Mouse (Mus musculus): ENCODE results near the gene Tex29. TPM values are rescaled to one million over a fixed set of nuclear protein-coding genes. Genes with fewer than 3 reads are reported as not detected.

The Tex29 gene
- polyA plus RNA-seq, 1 experiment from 2014 or later: 0.55 TPM

DNA sequence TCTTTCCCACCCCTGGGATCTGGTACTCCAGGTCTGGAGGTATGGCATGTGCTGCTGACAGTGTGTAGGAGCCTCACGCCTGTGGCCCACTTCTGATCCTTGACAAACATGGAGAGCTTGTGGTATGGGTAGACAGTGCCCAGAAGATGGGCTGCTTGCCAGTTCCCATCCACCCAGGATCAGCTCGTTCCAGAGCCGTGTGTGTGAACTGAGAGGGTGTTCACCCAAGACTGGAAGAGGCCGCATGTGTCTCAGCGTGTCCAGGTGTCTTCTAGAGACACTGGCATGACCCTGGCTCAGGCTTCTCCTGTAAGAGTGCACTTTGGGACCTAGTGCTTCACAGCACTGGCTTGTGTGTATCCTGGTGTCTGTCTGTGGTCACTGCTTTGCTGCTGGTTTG, 29.8 kb upstream of the Tex29 start:
- Histone ChIP-seq H3K9ac (no peak overlapping the region), H3K36me3 (peaks cover 90% of the 10 kb centered on the region), H3K4me3 (no peak overlapping the region), H3K27me3 (no peaks in the 10 kb centered on the region), H3K4me1 (replicated peaks) (peaks cover 27% of the 10 kb centered on the region), H3K9me3 (replicated peaks) (no peaks in the 10 kb centered on the region), H3K27ac (no peak overlapping the region), H3K4me2 (no peak overlapping the region)
- ATAC-seq (replicated peaks; ENCODE audit: insufficient number of reproducible peaks, insufficient read depth, low FRiP score, low read depth): no peak; the same call in 1 of the 2 replicates
- WGBS: 84% methylated on average over 5 of the region's 5 CpGs

DNA sequence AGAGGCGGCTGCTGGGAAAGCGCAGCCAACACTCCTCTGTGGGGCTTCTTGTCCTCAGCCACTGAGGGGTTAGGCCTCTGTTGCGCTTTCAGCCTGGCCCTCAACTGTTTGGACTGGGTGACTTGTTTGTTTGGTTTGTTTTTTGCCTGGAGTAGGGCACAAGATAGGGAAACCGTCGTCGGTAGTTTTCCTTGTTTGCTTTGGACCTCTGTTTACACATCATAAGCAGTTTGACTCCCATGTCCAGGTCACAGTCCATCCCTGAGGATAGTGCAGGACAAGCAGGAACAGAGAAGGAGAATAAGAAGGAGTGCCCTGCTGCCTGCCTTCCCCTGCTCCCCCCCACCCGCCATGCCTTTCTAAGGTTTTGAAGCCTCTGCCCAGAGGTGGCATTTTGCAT, 26.5 kb upstream of the Tex29 start:
- 66% methylated on average over 7 of the region's 7 CpGs for WGBS
- H3K36me3 ChIP-seq: peaks cover 87% of the 10 kb centered on the region
- no peak overlapping the region for H3K4me3 ChIP-seq
- peaks cover 9% of the 10 kb centered on the region; the same call in 1 of the 2 replicates for H3K4me1 ChIP-seq (replicated peaks)
- no peak overlapping the region for H3K9ac ChIP-seq
- no peak overlapping the region for H3K4me2 ChIP-seq
- ATAC-seq (replicated peaks; ENCODE audit: insufficient number of reproducible peaks, insufficient read depth, low FRiP score, low read depth): no peak
- H3K27ac ChIP-seq: 0 out of 2 replicates have a peak overlapping the region, but pooled peaks have one; percentile 10
- no peaks in the 10 kb centered on the region for H3K9me3 ChIP-seq (replicated peaks)
- no peaks in the 10 kb centered on the region for H3K27me3 ChIP-seq

DNA sequence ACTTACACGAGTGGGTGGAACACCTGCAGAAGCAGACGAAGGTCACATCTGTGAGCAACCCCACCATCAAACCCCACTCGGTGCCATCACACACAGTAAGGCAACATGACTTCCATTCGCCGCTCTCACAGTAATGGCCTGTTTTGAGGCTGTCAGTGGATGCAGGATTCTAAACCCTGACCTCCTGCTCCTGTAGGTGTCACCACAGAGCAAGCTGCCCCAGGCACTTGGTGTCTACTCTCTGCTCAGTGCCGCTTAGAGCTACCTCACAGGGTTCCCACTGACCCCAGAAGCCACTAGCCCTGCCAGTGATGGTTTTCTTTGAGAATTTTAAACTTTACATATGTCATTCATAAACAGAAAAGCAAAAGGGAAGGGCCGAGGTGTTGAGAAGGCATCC, 25.1 kb upstream of the Tex29 start:
- Histone ChIP-seq H3K9ac (no peak overlapping the region), H3K36me3 (peaks cover 86% of the 10 kb centered on the region), H3K9me3 (replicated peaks) (no peaks in the 10 kb centered on the region), H3K4me3 (no peak overlapping the region), H3K4me1 (replicated peaks) (peaks cover 19% of the 10 kb centered on the region), H3K27me3 (no peaks in the 10 kb centered on the region), H3K4me2 (no peak overlapping the region), H3K27ac (no peak overlapping the region)
- no peak for ATAC-seq (replicated peaks; ENCODE audit: insufficient number of reproducible peaks, insufficient read depth, low FRiP score, low read depth)
- WGBS: 71% methylated on average over 7 of the region's 7 CpGs

DNA sequence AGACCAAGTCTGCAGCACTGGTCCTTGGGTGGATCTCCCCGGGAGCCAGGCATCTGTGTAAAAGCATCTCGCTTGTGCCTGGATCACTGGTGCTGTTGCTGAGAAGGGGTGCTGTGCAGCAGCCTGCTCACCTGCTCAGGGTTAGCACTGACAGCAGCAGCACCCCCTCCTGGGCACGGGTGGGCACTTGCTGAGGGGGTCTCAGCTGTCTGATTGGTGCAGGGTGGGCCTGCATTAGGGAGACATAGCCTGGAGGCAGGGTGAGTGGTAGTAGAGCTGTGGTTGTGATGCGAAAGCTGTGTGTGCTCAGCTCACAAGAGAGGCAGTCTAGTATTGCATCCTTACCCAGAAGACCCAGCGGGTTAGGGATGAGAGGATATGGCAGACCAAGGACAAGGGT, 20.1 kb upstream of the Tex29 start:
- no peak overlapping the region for H3K9ac ChIP-seq
- no peaks in the 10 kb centered on the region for H3K9me3 ChIP-seq (replicated peaks)
- no peak overlapping the region for H3K4me2 ChIP-seq
- no peaks in the 10 kb centered on the region for H3K27me3 ChIP-seq
- ATAC-seq (replicated peaks; ENCODE audit: insufficient number of reproducible peaks, insufficient read depth, low FRiP score, low read depth): no peak
- no peak overlapping the region for H3K4me3 ChIP-seq
- peak overlapping the region; percentile 89 for H3K27ac ChIP-seq
- H3K36me3 ChIP-seq: peaks cover 75% of the 10 kb centered on the region
- peaks cover 45% of the 10 kb centered on the region for H3K4me1 ChIP-seq (replicated peaks)
- 72% methylated on average over 5 of the region's 5 CpGs for WGBS

DNA sequence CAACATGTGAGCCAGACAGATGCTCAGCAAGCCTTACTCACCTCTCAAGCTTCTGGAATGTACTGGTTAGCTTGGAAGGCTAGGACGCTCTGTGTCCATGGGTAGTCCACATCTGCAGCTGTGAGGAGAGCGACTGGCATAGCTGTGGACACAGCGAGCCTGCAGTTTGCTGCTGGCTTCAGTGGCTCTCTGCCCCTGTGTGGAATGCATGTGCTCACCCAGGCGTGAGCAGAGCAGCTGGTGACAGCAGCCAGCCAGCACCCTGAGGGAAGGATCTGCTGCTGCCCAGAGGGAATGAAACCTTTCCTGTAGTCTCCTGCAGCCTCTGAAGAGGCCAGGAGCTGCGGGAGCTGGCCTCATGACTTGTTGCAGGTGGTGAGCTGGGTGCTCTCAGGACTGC, 19.7 kb upstream of the Tex29 start:
- H3K4me2 ChIP-seq: no peak overlapping the region
- peaks cover 75% of the 10 kb centered on the region for H3K36me3 ChIP-seq
- no peaks in the 10 kb centered on the region for H3K9me3 ChIP-seq (replicated peaks)
- WGBS: 49% methylated on average over 5 of the region's 5 CpGs
- no peak overlapping the region for H3K4me3 ChIP-seq
- H3K27me3 ChIP-seq: no peaks in the 10 kb centered on the region
- no peak overlapping the region for H3K9ac ChIP-seq
- ATAC-seq (replicated peaks; ENCODE audit: insufficient number of reproducible peaks, insufficient read depth, low FRiP score, low read depth): peak; percentile 74
- peaks cover 45% of the 10 kb centered on the region for H3K4me1 ChIP-seq (replicated peaks)
- H3K27ac ChIP-seq: peak overlapping the region; percentile 89

DNA sequence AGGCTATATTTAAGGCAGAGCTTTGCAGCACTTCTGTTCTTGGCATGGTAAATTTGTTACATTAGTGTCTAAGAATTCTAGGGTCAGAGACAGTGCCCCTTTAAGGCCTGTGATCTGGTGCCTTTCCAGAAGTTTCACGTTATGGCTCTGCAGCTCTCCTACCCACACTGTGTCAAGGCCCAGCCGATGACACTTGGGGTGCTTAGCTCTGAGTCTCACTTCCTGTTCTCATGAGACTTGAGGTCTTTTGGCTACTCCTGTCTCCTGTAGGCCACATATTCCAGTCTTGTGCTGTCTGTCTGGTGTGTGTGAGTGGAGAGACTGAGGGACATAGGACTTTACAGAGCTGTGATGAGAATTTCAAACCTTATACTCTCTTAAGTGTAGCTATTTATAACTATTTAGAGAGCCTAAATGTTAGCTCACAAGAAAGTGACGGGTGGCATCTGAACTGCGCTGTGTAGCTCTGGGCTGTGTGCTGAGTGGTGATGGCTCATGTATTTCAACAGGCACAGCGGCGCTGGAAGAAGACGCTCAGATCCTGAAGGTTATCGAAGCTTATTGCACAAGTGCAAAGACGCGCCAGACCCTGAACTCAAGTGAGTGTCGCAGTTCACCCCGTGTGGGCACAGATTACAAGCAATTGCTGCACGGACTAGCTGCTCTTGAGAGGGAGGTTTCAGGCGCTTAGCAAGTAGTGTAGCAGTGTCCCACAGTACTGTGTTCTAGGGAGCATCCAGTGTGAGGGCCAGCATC, 18.6 kb upstream of the Tex29 start:
- Histone ChIP-seq H3K4me3 (no peak overlapping the region), H3K27ac (peak overlapping the region; percentile 89), H3K9me3 (replicated peaks) (no peaks in the 10 kb centered on the region), H3K27me3 (no peaks in the 10 kb centered on the region), H3K4me2 (no peak overlapping the region), H3K36me3 (peaks cover 75% of the 10 kb centered on the region), H3K9ac (no peak overlapping the region), H3K4me1 (replicated peaks) (peaks cover 49% of the 10 kb centered on the region)
- WGBS: 48% methylated on average over 14 of the region's 14 CpGs
- ATAC-seq (replicated peaks; ENCODE audit: insufficient number of reproducible peaks, insufficient read depth, low FRiP score, low read depth): peak; percentile 71

DNA sequence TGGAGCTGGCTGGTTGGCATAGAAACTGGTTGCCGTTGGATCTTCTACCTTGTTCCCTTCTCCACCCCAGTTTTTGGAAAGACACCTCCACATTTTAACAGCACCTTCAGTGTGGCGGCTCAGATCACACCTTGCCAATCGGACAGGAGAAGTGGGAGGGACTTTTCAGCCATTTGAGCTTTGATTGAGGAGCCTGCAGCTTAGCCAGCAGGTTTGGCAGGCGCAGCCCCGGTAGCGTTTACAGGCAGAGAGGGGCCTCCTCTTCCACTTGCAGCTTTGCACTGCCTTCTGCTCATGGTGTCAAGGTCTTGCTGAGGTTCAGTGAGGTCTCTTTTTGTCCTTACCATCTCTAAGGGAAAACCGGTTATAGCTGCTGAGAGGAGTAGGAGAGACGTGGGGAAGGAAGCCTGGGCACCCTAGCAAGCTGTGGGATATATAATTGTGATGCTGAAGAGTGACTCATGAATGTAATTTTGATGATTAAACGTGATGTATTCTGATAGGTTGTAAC, 17.7 kb upstream of the Tex29 start:
- no peak overlapping the region for H3K9ac ChIP-seq
- no peak overlapping the region for H3K4me3 ChIP-seq
- no peak for ATAC-seq (replicated peaks; ENCODE audit: insufficient number of reproducible peaks, insufficient read depth, low FRiP score, low read depth)
- no peak overlapping the region for H3K4me2 ChIP-seq
- H3K4me1 ChIP-seq (replicated peaks): peaks cover 50% of the 10 kb centered on the region
- 50% methylated on average over 9 of the region's 9 CpGs for WGBS
- H3K36me3 ChIP-seq: peaks cover 76% of the 10 kb centered on the region
- H3K9me3 ChIP-seq (replicated peaks): no peaks in the 10 kb centered on the region
- peak overlapping the region; percentile 89 for H3K27ac ChIP-seq
- H3K27me3 ChIP-seq: no peaks in the 10 kb centered on the region

DNA sequence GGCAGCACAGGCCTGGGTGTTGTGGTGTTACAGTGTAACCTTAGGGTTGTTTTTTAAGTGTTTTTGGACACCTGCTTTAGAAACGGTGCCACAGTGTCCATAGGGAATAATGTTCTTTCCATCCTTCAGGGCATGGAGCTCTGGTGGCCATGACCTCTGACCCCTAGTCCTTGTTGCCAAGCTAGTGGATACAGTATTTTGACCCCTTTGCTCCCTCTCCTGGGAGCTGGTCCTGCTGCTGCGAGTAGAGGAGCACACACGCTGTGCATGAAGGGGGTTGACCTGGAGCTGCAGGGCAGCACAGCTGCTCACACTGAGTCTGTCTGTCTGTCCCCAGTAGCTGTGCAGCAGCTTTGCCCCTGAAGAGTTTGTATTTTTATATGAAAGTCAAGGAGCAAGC, 14.5 kb upstream of the Tex29 start:
- no peak overlapping the region for H3K4me3 ChIP-seq
- H3K27ac ChIP-seq: no peak overlapping the region
- 71% methylated on average over 3 of the region's 3 CpGs for WGBS

DNA sequence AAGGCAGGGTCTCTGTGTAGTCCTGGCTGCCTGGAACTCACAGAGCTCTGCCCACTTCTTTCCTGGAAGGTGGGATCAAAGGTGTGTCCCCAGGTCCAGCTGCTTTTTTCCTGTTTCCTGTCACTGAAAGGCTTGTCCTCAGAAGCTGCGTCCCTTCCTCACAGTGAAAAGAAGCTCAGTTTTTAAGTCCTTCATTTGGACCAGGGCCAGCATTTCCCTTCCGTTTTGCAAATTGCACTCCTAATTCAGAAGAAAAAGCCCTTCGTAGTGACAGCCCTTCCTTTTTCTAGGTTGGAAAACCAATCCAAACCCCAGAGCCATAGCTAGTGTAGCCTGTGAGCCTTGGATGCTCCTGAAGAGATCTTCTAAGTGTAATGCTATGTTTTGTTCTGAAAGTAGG, 13.0 kb upstream of the Tex29 start:
- no peak overlapping the region for H3K27ac ChIP-seq
- WGBS: 71% methylated on average over 3 of the region's 3 CpGs
- peaks cover 58% of the 10 kb centered on the region for H3K36me3 ChIP-seq

More for the DNA sequence above, 14.5 kb upstream of the Tex29 start:
- Histone ChIP-seq H3K36me3 (peaks cover 57% of the 10 kb centered on the region), H3K4me2 (no peak overlapping the region), H3K9me3 (replicated peaks) (no peaks in the 10 kb centered on the region), H3K4me1 (replicated peaks) (peaks cover 42% of the 10 kb centered on the region), H3K27me3 (no peaks in the 10 kb centered on the region), H3K9ac (no peak overlapping the region)
- no peak for ATAC-seq (replicated peaks; ENCODE audit: insufficient number of reproducible peaks, insufficient read depth, low FRiP score, low read depth)

DNA sequence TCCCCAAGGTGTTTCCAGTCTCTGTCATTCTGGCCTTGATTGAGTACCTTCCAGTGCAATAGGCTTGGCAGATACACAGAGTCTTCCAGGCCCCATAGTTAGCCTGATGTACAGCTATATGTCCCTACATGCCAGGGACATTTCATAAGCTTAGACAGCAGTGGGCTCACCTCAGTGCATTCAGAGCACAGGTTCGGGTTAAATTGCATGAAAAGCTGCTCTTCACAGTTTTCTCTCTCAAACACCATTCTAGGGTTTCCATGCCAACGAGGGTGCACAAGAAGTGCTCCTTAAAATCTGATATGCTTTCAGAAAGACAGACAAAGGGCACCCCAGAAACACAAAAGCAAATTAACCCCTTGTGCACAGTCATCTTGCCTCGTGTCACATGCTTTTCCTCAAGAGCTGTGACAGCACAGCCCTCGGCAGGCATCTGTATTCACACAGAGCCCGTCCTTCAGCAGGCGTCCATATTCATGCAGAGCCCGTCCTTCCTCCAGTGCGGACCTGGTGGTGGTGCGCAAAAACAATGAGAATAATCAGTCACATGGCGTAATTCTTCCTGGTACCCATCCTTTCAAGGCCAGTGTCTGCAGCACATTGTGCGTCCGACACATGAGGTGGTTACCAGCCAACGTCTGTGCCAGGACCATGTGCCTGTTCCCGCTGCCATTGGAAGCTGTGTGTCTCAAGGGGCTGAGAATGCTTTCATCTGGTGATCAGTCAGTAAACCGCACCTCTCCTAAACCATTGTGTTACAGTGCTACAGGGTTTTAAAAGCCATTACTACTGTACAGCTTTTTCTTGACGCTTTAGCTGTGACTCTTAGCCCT, 9.8 kb upstream of the Tex29 start:
- WGBS: 79% methylated on average over 16 of the region's 16 CpGs
- no peak overlapping the region for H3K9ac ChIP-seq

More for the DNA sequence above, 13.0 kb upstream of the Tex29 start:
- Histone ChIP-seq H3K4me2 (no peak overlapping the region), H3K9me3 (replicated peaks) (no peaks in the 10 kb centered on the region), H3K9ac (no peak overlapping the region), H3K4me1 (replicated peaks) (peaks cover 27% of the 10 kb centered on the region), H3K4me3 (no peak overlapping the region), H3K27me3 (no peaks in the 10 kb centered on the region)
- no peak for ATAC-seq (replicated peaks; ENCODE audit: insufficient number of reproducible peaks, insufficient read depth, low FRiP score, low read depth)

DNA sequence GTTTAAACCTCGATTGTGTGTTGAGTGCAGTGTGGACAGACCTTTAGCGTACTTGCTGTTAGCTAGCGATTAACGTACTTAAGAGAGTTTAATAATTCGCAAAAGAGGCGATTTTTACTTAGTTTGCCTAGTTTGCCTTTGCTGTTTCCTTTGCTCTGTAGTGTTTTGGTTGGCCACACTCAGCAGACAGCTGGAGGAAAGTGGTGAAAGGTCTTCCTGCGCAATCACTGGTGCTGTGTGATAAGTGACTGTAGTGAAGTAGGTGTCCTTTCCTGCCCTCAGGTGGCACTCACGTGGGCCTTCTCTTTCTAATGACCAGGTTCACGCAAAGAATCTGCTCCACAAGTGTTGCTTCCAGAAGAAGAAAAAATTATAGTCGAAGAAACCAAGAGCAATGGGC, 9.1 kb upstream of the Tex29 start:
- Histone ChIP-seq H3K9me3 (replicated peaks) (no peaks in the 10 kb centered on the region), H3K4me2 (no peak overlapping the region)

More for the DNA sequence above, 9.8 kb upstream of the Tex29 start:
- no peaks in the 10 kb centered on the region for H3K27me3 ChIP-seq
- H3K9me3 ChIP-seq (replicated peaks): no peaks in the 10 kb centered on the region
- H3K36me3 ChIP-seq: peaks cover 57% of the 10 kb centered on the region
- no peak for ATAC-seq (replicated peaks; ENCODE audit: insufficient number of reproducible peaks, insufficient read depth, low FRiP score, low read depth)
- H3K4me3 ChIP-seq: no peak overlapping the region
- H3K27ac ChIP-seq: no peak overlapping the region
- peaks cover 13% of the 10 kb centered on the region for H3K4me1 ChIP-seq (replicated peaks)
- no peak overlapping the region for H3K4me2 ChIP-seq

More for the DNA sequence above, 9.1 kb upstream of the Tex29 start:
- Histone ChIP-seq H3K9ac (no peak overlapping the region), H3K4me3 (no peak overlapping the region), H3K4me1 (replicated peaks) (peaks cover 10% of the 10 kb centered on the region), H3K27ac (no peak overlapping the region), H3K27me3 (no peaks in the 10 kb centered on the region), H3K36me3 (peaks cover 50% of the 10 kb centered on the region)
- no peak for ATAC-seq (replicated peaks; ENCODE audit: insufficient number of reproducible peaks, insufficient read depth, low FRiP score, low read depth)
- 73% methylated on average over 10 of the region's 10 CpGs for WGBS

Measured in heart, embryonic 15.5 days (tissue).